Mouse (Mus musculus): Measurements from ENCODE around the gene Tmem135.

DNA sequence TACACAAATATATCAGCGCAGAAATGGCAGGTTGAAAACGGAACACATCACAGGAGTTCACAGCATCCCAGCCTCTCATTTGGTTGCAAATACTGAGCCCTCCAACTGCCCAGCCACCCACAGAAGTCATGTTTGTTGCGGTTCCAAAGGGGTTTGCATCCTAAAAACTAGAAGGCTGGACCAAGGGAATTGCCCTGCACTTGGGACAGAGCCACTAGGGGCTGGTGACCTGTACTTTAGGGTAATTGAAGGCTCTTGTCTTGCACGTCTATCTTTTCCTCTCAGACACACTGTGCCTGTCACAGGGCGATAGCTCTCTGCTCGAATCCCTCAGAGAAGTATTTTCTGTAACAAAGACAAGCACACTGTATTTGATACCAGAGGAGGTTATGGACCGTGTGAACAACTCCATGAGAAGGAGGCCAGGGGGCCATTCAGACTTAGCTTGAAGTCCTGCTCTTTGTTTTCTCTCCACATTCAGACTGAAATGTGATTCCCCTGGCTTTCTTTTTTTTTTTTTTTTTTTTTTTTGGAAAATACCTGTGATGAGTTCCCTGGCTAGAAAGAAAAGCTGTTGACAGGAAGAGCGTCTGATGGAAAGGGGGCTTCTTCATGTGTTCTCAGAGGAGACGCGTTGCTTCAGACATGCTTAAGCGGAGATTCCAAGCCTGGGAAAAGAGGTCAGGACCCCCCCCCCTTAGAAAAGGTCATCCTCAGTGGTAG, 2.7 kb downstream of the Tmem135 start:
- TF ChIP-seq CTCF (conservative IDR thresholded peaks at IDR 0.05; ENCODE audit: insufficient read depth, insufficient read length, low read depth, low read length) (no peak), POLR2A (IDR thresholded peaks at IDR 0.05; ENCODE audit: low read depth, low read length) (no peak)
